Mouse (Mus musculus): Measurements from ENCODE around the gene Retn. TPM values are rescaled to one million over a fixed set of nuclear protein-coding genes. Genes with fewer than 3 reads are reported as not detected.

Retn gene
- polyA plus RNA-seq, 1 experiment from 2014 or later: not detected

- WGBS: 70% methylated on average over 6 of the region's 6 CpGs
- H3K27ac ChIP-seq (ENCODE audit: low read length): no peak overlapping the region
- H3K9me3 ChIP-seq (ENCODE audit: control insufficient read depth, low read depth, low read length): no peaks in the 10 kb centered on the region
- H3K4me2 ChIP-seq (replicated peaks; ENCODE audit: low read depth, low read length): no peak overlapping the region
- no peak overlapping the region for H3K4me3 ChIP-seq (ENCODE audit: low read depth, low read length)
- no peak overlapping the region for H3K9ac ChIP-seq (replicated peaks; ENCODE audit: low read depth, low read length)
- peaks cover 19% of the 10 kb centered on the region for H3K36me3 ChIP-seq (ENCODE audit: control insufficient read depth, insufficient read depth, low read length)
- no peaks in the 10 kb centered on the region for H3K27me3 ChIP-seq (ENCODE audit: control insufficient read depth, insufficient read depth, low read length)
- no peak for ATAC-seq (ENCODE audit: insufficient number of reproducible peaks, insufficient read depth, low FRiP score, low read depth)
- H3K4me1 ChIP-seq (ENCODE audit: control insufficient read depth, insufficient read depth, low read length): no peaks in the 10 kb centered on the region
Measured at GRCm38 (mm10) chr8:3683408-3684176, 28.0 kb downstream of the Retn start.

DNA sequence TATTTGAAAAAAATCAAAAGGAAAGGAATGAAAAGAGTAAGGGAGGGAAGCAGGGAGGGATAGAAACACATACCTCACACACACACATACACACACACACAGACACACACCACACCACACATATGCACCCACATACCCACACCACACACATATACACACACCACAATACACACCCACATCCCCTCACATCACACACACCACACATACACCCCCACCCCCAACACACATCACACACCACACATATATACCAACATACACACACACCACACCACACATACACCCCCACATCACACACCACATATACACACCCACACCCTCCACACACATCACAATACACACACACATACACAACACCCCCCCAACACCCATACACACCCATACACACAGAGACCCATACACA, 29.0 kb downstream of the Retn start:
- Histone ChIP-seq H3K4me3 (ENCODE audit: low read depth, low read length) (no peak overlapping the region), H3K27me3 (ENCODE audit: control insufficient read depth, insufficient read depth, low read length) (no peaks in the 10 kb centered on the region), H3K36me3 (ENCODE audit: control insufficient read depth, insufficient read depth, low read length) (peaks cover 11% of the 10 kb centered on the region; the same call in 1 of the 2 replicates), H3K4me1 (ENCODE audit: control insufficient read depth, insufficient read depth, low read length) (no peaks in the 10 kb centered on the region), H3K9me3 (ENCODE audit: control insufficient read depth, low read depth, low read length) (no peaks in the 10 kb centered on the region), H3K9ac (replicated peaks; ENCODE audit: low read depth, low read length) (no peak overlapping the region), H3K4me2 (replicated peaks; ENCODE audit: low read depth, low read length) (no peak overlapping the region), H3K27ac (ENCODE audit: low read length) (no peak overlapping the region)
- ATAC-seq (ENCODE audit: insufficient number of reproducible peaks, insufficient read depth, low FRiP score, low read depth): no peak

DNA sequence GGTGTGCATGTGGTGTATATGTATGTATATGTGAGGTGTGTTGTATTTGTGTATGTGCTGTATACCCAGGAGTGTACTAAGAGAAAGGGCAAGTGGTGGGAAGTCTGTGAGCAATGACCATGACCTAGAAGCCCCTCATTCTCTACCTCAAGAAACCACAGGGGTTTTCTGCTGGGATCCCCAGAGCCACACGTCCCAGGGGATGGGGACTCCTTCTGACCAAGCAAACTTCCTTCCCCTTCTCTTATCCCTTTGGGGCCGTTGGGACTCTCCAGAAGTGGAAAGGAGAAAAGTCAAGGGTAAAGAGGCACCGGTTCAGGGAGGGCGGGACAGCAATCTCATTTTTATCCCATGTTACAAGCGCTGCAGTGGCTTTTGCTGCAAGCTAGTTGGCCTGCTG, 29.9 kb downstream of the Retn start:
- no peak for ATAC-seq (ENCODE audit: insufficient number of reproducible peaks, insufficient read depth, low FRiP score, low read depth)
- Histone ChIP-seq H3K36me3 (ENCODE audit: control insufficient read depth, insufficient read depth, low read length) (peaks cover 2% of the 10 kb centered on the region; the same call in 1 of the 2 replicates), H3K4me1 (ENCODE audit: control insufficient read depth, insufficient read depth, low read length) (no peaks in the 10 kb centered on the region), H3K9me3 (ENCODE audit: control insufficient read depth, low read depth, low read length) (no peaks in the 10 kb centered on the region), H3K4me3 (ENCODE audit: low read depth, low read length) (no peak overlapping the region), H3K4me2 (replicated peaks; ENCODE audit: low read depth, low read length) (no peak overlapping the region), H3K9ac (replicated peaks; ENCODE audit: low read depth, low read length) (no peak overlapping the region), H3K27ac (ENCODE audit: low read length) (no peak overlapping the region), H3K27me3 (ENCODE audit: control insufficient read depth, insufficient read depth, low read length) (no peaks in the 10 kb centered on the region)
- 68% methylated on average over 5 of the region's 5 CpGs for WGBS

GRCm38 (mm10) chr8:3687537-3687936, 32.0 kb downstream of the Retn start:
- no peaks in the 10 kb centered on the region for H3K36me3 ChIP-seq (ENCODE audit: control insufficient read depth, insufficient read depth, low read length)
- H3K27ac ChIP-seq (ENCODE audit: low read length): no peak overlapping the region
- no peak overlapping the region for H3K9ac ChIP-seq (replicated peaks; ENCODE audit: low read depth, low read length)
- no peak overlapping the region for H3K4me3 ChIP-seq (ENCODE audit: low read depth, low read length)
- H3K9me3 ChIP-seq (ENCODE audit: control insufficient read depth, low read depth, low read length): no peaks in the 10 kb centered on the region
- H3K4me1 ChIP-seq (ENCODE audit: control insufficient read depth, insufficient read depth, low read length): no peaks in the 10 kb centered on the region
- WGBS: 74% methylated on average over 6 of the region's 6 CpGs
- no peak for ATAC-seq (ENCODE audit: insufficient number of reproducible peaks, insufficient read depth, low FRiP score, low read depth)
- H3K4me2 ChIP-seq (replicated peaks; ENCODE audit: low read depth, low read length): no peak overlapping the region
- H3K27me3 ChIP-seq (ENCODE audit: control insufficient read depth, insufficient read depth, low read length): no peaks in the 10 kb centered on the region

DNA sequence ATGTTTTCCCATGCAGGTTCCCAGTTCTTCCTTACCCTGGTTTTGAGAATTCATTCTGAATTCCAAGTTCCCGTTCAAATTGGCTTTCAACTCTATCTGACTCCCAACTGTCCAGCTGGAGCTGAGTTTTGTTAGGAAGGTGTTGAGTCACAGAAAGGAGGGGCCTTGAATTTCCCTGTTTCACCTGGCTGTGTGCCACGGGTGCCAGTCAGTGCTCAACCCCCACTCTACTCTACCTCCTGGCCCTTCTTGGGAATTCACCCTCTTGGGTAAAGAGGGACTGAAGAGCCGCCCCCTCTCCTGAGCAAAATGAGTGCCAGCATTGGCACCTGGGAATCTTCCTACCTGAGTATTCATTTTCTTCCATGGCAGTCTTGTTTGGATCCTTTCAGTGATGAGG, 35.2 kb downstream of the Retn start:
- WGBS: 77% methylated on average over 3 of the region's 3 CpGs
- no peak for ATAC-seq (ENCODE audit: insufficient number of reproducible peaks, insufficient read depth, low FRiP score, low read depth)
- no peak overlapping the region for H3K4me2 ChIP-seq (replicated peaks; ENCODE audit: low read depth, low read length)
- no peaks in the 10 kb centered on the region for H3K4me1 ChIP-seq (ENCODE audit: control insufficient read depth, insufficient read depth, low read length)
- H3K27ac ChIP-seq (ENCODE audit: low read length): no peak overlapping the region
- H3K36me3 ChIP-seq (ENCODE audit: control insufficient read depth, insufficient read depth, low read length): no peaks in the 10 kb centered on the region
- no peak overlapping the region for H3K4me3 ChIP-seq (ENCODE audit: low read depth, low read length)
- no peak overlapping the region for H3K9ac ChIP-seq (replicated peaks; ENCODE audit: low read depth, low read length)
- no peaks in the 10 kb centered on the region for H3K9me3 ChIP-seq (ENCODE audit: control insufficient read depth, low read depth, low read length)
- H3K27me3 ChIP-seq (ENCODE audit: control insufficient read depth, insufficient read depth, low read length): no peaks in the 10 kb centered on the region

GRCm38 (mm10) chr8:3694121-3694520, 38.6 kb downstream of the Retn start, which contains the start of gene Fcer2a:
Gene Fcer2a (minus strand): TSS chr8:3694175.
- no peak within 1 kb of the TSS for H3K27ac ChIP-seq (ENCODE audit: low read length)
- no peaks in the 10 kb centered on the region for H3K36me3 ChIP-seq (ENCODE audit: control insufficient read depth, insufficient read depth, low read length)
- ATAC-seq (ENCODE audit: insufficient number of reproducible peaks, insufficient read depth, low FRiP score, low read depth): no peak
- no peaks in the 10 kb centered on the region for H3K4me1 ChIP-seq (ENCODE audit: control insufficient read depth, insufficient read depth, low read length)
- H3K4me2 ChIP-seq (replicated peaks; ENCODE audit: low read depth, low read length): no peak within 1 kb of the TSS
- H3K9me3 ChIP-seq (ENCODE audit: control insufficient read depth, low read depth, low read length): no peaks in the 10 kb centered on the region
- no peak within 1 kb of the TSS for H3K9ac ChIP-seq (replicated peaks; ENCODE audit: low read depth, low read length)
- H3K4me3 ChIP-seq (ENCODE audit: low read depth, low read length): no peak within 1 kb of the TSS
- WGBS: 85% methylated on average over 3 of the region's 3 CpGs
- no peaks in the 10 kb centered on the region for H3K27me3 ChIP-seq (ENCODE audit: control insufficient read depth, insufficient read depth, low read length)

- no peaks in the 10 kb centered on the region for H3K36me3 ChIP-seq (ENCODE audit: control insufficient read depth, insufficient read depth, low read length)
- H3K4me2 ChIP-seq (replicated peaks; ENCODE audit: low read depth, low read length): no peak overlapping the region
- no peak overlapping the region for H3K27ac ChIP-seq (ENCODE audit: low read length)
- ATAC-seq (ENCODE audit: insufficient number of reproducible peaks, insufficient read depth, low FRiP score, low read depth): no peak
- no peaks in the 10 kb centered on the region for H3K27me3 ChIP-seq (ENCODE audit: control insufficient read depth, insufficient read depth, low read length)
- no peaks in the 10 kb centered on the region for H3K9me3 ChIP-seq (ENCODE audit: control insufficient read depth, low read depth, low read length)
- no peaks in the 10 kb centered on the region for H3K4me1 ChIP-seq (ENCODE audit: control insufficient read depth, insufficient read depth, low read length)
- H3K4me3 ChIP-seq (ENCODE audit: low read depth, low read length): no peak overlapping the region
- 97% methylated on average over 1 of the region's 1 CpGs for WGBS
- no peak overlapping the region for H3K9ac ChIP-seq (replicated peaks; ENCODE audit: low read depth, low read length)
Measured at GRCm38 (mm10) chr8:3701491-3701890, 45.9 kb downstream of the Retn start.

DNA sequence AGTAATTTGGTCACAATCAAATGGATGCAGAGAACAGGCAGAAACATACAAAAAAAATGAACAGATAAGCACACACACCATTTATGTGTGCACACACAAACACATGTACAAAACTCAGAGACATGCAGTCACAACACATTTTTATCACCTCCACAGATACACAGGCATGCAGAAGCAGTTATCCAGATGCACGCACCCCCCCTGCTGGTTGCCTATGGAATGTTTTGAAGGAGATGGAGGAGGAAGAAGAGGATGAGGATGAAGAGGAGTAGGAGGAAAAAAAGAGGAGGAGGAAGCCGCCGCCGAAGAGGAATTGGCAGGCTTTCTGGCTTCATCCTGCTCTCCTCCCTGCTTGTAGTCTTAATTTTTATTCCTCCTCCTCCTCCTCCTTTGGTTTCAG, 50.1 kb downstream of the Retn start:
- ATAC-seq (ENCODE audit: insufficient number of reproducible peaks, insufficient read depth, low FRiP score, low read depth): no peak
- no peak overlapping the region for H3K4me2 ChIP-seq (replicated peaks; ENCODE audit: low read depth, low read length)
- no peak overlapping the region for H3K4me3 ChIP-seq (ENCODE audit: low read depth, low read length)
- no peak overlapping the region for H3K9ac ChIP-seq (replicated peaks; ENCODE audit: low read depth, low read length)
- H3K27me3 ChIP-seq (ENCODE audit: control insufficient read depth, insufficient read depth, low read length): no peaks in the 10 kb centered on the region
- no peaks in the 10 kb centered on the region for H3K9me3 ChIP-seq (ENCODE audit: control insufficient read depth, low read depth, low read length)
- no peaks in the 10 kb centered on the region for H3K36me3 ChIP-seq (ENCODE audit: control insufficient read depth, insufficient read depth, low read length)
- no peaks in the 10 kb centered on the region for H3K4me1 ChIP-seq (ENCODE audit: control insufficient read depth, insufficient read depth, low read length)
- 52% methylated on average over 4 of the region's 4 CpGs for WGBS
- H3K27ac ChIP-seq (ENCODE audit: low read length): no peak overlapping the region

GRCm38 (mm10) chr8:3707611-3708010, 52.0 kb downstream of the Retn start:
- WGBS: 67% methylated on average over 7 of the region's 7 CpGs
- no peak overlapping the region for H3K4me2 ChIP-seq (replicated peaks; ENCODE audit: low read depth, low read length)
- no peaks in the 10 kb centered on the region for H3K36me3 ChIP-seq (ENCODE audit: control insufficient read depth, insufficient read depth, low read length)
- no peak overlapping the region for H3K27ac ChIP-seq (ENCODE audit: low read length)
- no peaks in the 10 kb centered on the region for H3K27me3 ChIP-seq (ENCODE audit: control insufficient read depth, insufficient read depth, low read length)
- H3K4me3 ChIP-seq (ENCODE audit: low read depth, low read length): no peak overlapping the region
- ATAC-seq (ENCODE audit: insufficient number of reproducible peaks, insufficient read depth, low FRiP score, low read depth): no peak
- H3K4me1 ChIP-seq (ENCODE audit: control insufficient read depth, insufficient read depth, low read length): no peaks in the 10 kb centered on the region
- H3K9me3 ChIP-seq (ENCODE audit: control insufficient read depth, low read depth, low read length): no peaks in the 10 kb centered on the region
- H3K9ac ChIP-seq (replicated peaks; ENCODE audit: low read depth, low read length): no peak overlapping the region

All from stomach, embryonic 14.5 days (tissue).